Mouse (Mus musculus) stomach, embryonic 16.5 days (tissue): Measurements from ENCODE around the gene Lekr1. TPM values are rescaled to one million over a fixed set of nuclear protein-coding genes. Genes with fewer than 3 reads are reported as not detected.

ENCODE experiments used
- ATAC-seq: fragments of 200-750 bp; cut with Nextera tagmentation; 2 replicates; pipeline ENCODE4 v1.8.0; 2017; ENCODE audit warnings: moderate number of reproducible peaks, moderate TSS enrichment; ENCODE audit not compliant: insufficient read depth, low FRiP score
- H3K27ac ChIP-seq: fragments of 300-500 bp; sonication (generic); 2 replicates; pipeline ENCODE4 v1.5.1; 2014; ENCODE audit warnings: low read length
- H3K27me3 ChIP-seq: fragments of 300-500 bp; sonication (generic); 2 replicates; pipeline ENCODE4 v1.6.1; 2014; ENCODE audit warnings: low read length, control low read depth, mixed read lengths; ENCODE audit not compliant: control insufficient read depth, insufficient read depth
- H3K36me3 ChIP-seq: fragments of 300-500 bp; sonication (generic); 2 replicates; pipeline ENCODE4 v1.6.1; 2014; ENCODE audit warnings: low read length; ENCODE audit not compliant: control insufficient read depth, insufficient read depth
- H3K4me1 ChIP-seq: fragments of 300-500 bp; sonication (generic); 2 replicates; pipeline ENCODE4 v1.6.1; 2014; ENCODE audit warnings: low read length, control low read depth, mixed read lengths; ENCODE audit not compliant: control insufficient read depth, insufficient read depth
- H3K4me2 ChIP-seq: fragments of 300-500 bp; sonication (generic); 2 replicates; pipeline ENCODE4 v1.6.1; 2014; ENCODE audit warnings: low read depth, low read length, mixed read lengths
- H3K4me3 ChIP-seq: fragments of 300-500 bp; sonication (generic); replicated peaks from 2 replicates; pipeline ENCODE4 v1.5.1; 2014; ENCODE audit warnings: mild to moderate bottlenecking, low read length
- H3K9ac ChIP-seq: fragments of 300-500 bp; sonication (generic); 2 replicates; pipeline ENCODE4 v1.6.1; 2014; ENCODE audit warnings: low read length
- H3K9me3 ChIP-seq: fragments of 300-500 bp; sonication (generic); replicated peaks from 2 replicates; pipeline ENCODE4 v1.6.1; 2016; ENCODE audit warnings: low read length, control low read depth; ENCODE audit not compliant: control insufficient read depth
- WGBS: fragments of 180-500 bp; shearing (Covaris S2); extraction: QIAGEN DNeasy Blood & Tissue Kit; methylation state at CpG from one replicate; pipeline ENCODE4 v1.1.7; 2014; 5-methylcytosine and 5-hydroxymethylcytosine counted together
- polyA plus RNA-seq: library from polyadenylated mRNA; unstranded; fragments of >200 nt; fragmentation: Nextera tagmentation; extraction: Ambion mirVana; gene quantifications from 2 replicates; pipeline ENCODE4 v1.2.1, GENCODE M21; 2015

Gene Lekr1
- polyA plus RNA-seq, 1 experiment from 2014 or later, result 7.9 TPM

GRCm38 (mm10) chr3:65773910-65774309, 107.9 kb downstream of the Lekr1 start:
- H3K4me1 ChIP-seq, result no peaks in the 10 kb centered on the region
- WGBS, result 72% methylated on average over 1 of the region's 1 CpGs
- H3K9me3 ChIP-seq, result no peaks in the 10 kb centered on the region
- no peak for ATAC-seq
- H3K27me3 ChIP-seq, result no peaks in the 10 kb centered on the region
- H3K36me3 ChIP-seq, result no peaks in the 10 kb centered on the region
- H3K9ac ChIP-seq, result no peak overlapping the region
- no peak overlapping the region for H3K4me3 ChIP-seq
- H3K27ac ChIP-seq, result no peak overlapping the region
- H3K4me2 ChIP-seq, result no peak overlapping the region

GRCm38 (mm10) chr3:65775096-65775495, 109.1 kb downstream of the Lekr1 start:
- no peak overlapping the region for H3K27ac ChIP-seq
- no peaks in the 10 kb centered on the region for H3K4me1 ChIP-seq
- H3K4me3 ChIP-seq, result no peak overlapping the region
- H3K36me3 ChIP-seq, result no peaks in the 10 kb centered on the region
- no peak overlapping the region for H3K9ac ChIP-seq
- WGBS, result 73% methylated on average over 5 of the region's 5 CpGs
- H3K27me3 ChIP-seq, result no peaks in the 10 kb centered on the region
- no peak for ATAC-seq
- H3K9me3 ChIP-seq, result no peaks in the 10 kb centered on the region
- H3K4me2 ChIP-seq, result no peak overlapping the region

- Histone ChIP-seq H3K9ac (no peak overlapping the region), H3K4me3 (no peak overlapping the region), H3K27ac (no peak overlapping the region), H3K4me2 (no peak overlapping the region), H3K4me1 (no peaks in the 10 kb centered on the region), H3K36me3 (no peaks in the 10 kb centered on the region), H3K27me3 (no peaks in the 10 kb centered on the region), H3K9me3 (no peaks in the 10 kb centered on the region)
- 64% methylated on average over 5 of the region's 5 CpGs for WGBS
- ATAC-seq, result no peak
Measured at GRCm38 (mm10) chr3:65782246-65782645, 116.2 kb downstream of the Lekr1 start.

- H3K4me1 ChIP-seq, result no peaks in the 10 kb centered on the region
- no peak for ATAC-seq
- no peak overlapping the region for H3K4me3 ChIP-seq
- H3K27ac ChIP-seq, result no peak overlapping the region
- H3K9ac ChIP-seq, result no peak overlapping the region
- no peak overlapping the region for H3K4me2 ChIP-seq
- no peaks in the 10 kb centered on the region for H3K27me3 ChIP-seq
- 39% methylated on average over 3 of the region's 3 CpGs for WGBS
- no peaks in the 10 kb centered on the region for H3K36me3 ChIP-seq
- H3K9me3 ChIP-seq, result no peaks in the 10 kb centered on the region
Measured at GRCm38 (mm10) chr3:65790076-65790685, 124.2 kb downstream of the Lekr1 start.

- Histone ChIP-seq H3K27ac (no peak overlapping the region), H3K36me3 (no peaks in the 10 kb centered on the region), H3K4me1 (no peaks in the 10 kb centered on the region), H3K9me3 (no peaks in the 10 kb centered on the region), H3K4me2 (no peak overlapping the region), H3K27me3 (no peaks in the 10 kb centered on the region), H3K9ac (no peak overlapping the region), H3K4me3 (no peak overlapping the region)
- ATAC-seq, result no peak
- 78% methylated on average over 4 of the region's 4 CpGs for WGBS
Measured at GRCm38 (mm10) chr3:65793561-65793960, 127.5 kb downstream of the Lekr1 start.

- no peaks in the 10 kb centered on the region for H3K4me1 ChIP-seq
- no peak overlapping the region for H3K4me3 ChIP-seq
- no peaks in the 10 kb centered on the region for H3K36me3 ChIP-seq
- H3K9me3 ChIP-seq, result no peaks in the 10 kb centered on the region
- no peak overlapping the region for H3K4me2 ChIP-seq
- no peak for ATAC-seq
- H3K27me3 ChIP-seq, result no peaks in the 10 kb centered on the region
- H3K27ac ChIP-seq, result no peak overlapping the region
- no peak overlapping the region for H3K9ac ChIP-seq
- WGBS, result 83% methylated on average over 2 of the region's 2 CpGs
Measured at GRCm38 (mm10) chr3:65794711-65795110, 128.7 kb downstream of the Lekr1 start.

GRCm38 (mm10) chr3:65797345-65798137, 131.5 kb downstream of the Lekr1 start:
- no peak overlapping the region for H3K27ac ChIP-seq
- no peaks in the 10 kb centered on the region for H3K9me3 ChIP-seq
- H3K27me3 ChIP-seq, result no peaks in the 10 kb centered on the region
- no peak overlapping the region for H3K4me3 ChIP-seq
- WGBS, result 87% methylated on average over 5 of the region's 5 CpGs
- no peak overlapping the region for H3K4me2 ChIP-seq
- H3K9ac ChIP-seq, result no peak overlapping the region
- no peaks in the 10 kb centered on the region for H3K4me1 ChIP-seq
- H3K36me3 ChIP-seq, result no peaks in the 10 kb centered on the region
- ATAC-seq, result no peak

GRCm38 (mm10) chr3:65800962-65801361, 134.9 kb downstream of the Lekr1 start:
- H3K4me2 ChIP-seq, result no peak overlapping the region
- WGBS, result 77% methylated on average over 4 of the region's 4 CpGs
- no peak overlapping the region for H3K27ac ChIP-seq
- H3K4me1 ChIP-seq, result no peaks in the 10 kb centered on the region
- H3K27me3 ChIP-seq, result no peaks in the 10 kb centered on the region
- H3K36me3 ChIP-seq, result no peaks in the 10 kb centered on the region
- no peak overlapping the region for H3K4me3 ChIP-seq
- no peak for ATAC-seq
- H3K9me3 ChIP-seq, result no peaks in the 10 kb centered on the region
- no peak overlapping the region for H3K9ac ChIP-seq

- 70% methylated on average over 5 of the region's 5 CpGs for WGBS
- Histone ChIP-seq H3K36me3 (no peaks in the 10 kb centered on the region), H3K27ac (no peak overlapping the region), H3K27me3 (no peaks in the 10 kb centered on the region), H3K9ac (no peak overlapping the region), H3K9me3 (no peaks in the 10 kb centered on the region), H3K4me2 (no peak overlapping the region), H3K4me1 (no peaks in the 10 kb centered on the region), H3K4me3 (no peak overlapping the region)
- ATAC-seq, result no peak
Measured at GRCm38 (mm10) chr3:65802185-65802584, 136.2 kb downstream of the Lekr1 start.
